Mouse (Mus musculus) liver, embryonic 14.5 days (tissue): ENCODE data around the gene H3f3b.
"Not testable (repeated sequence)": the region's sequence is repeated elsewhere in the genome, so short reads cannot be mapped to it uniquely, and the experiment has no call there.

ENCODE experiments used
- CTCF ChIP-seq: IDR thresholded peaks from 2 replicates; pipeline ENCODE4 v1.5.1; 2016; ENCODE audit warnings: antibody characterized with exemption, low read depth, control low read depth
- EP300 ChIP-seq: IDR thresholded peaks from 2 replicates; pipeline ENCODE4 v1.6.1; 2016; ENCODE audit warnings: antibody characterized with exemption, low read depth

GRCm38 (mm10) chr11:116018867-116019266, 8.9 kb downstream of the H3f3b start:
- TF ChIP-seq CTCF, EP300: not testable (repeated sequence)
